Mouse (Mus musculus) adrenal gland, adult 8-10 months (tissue): ENCODE measurements around the gene Prps2. TPM values are rescaled to one million over a fixed set of nuclear protein-coding genes. Genes with fewer than 3 reads are reported as not detected.
"Not testable (repeated sequence)": the region's sequence is repeated elsewhere in the genome, so short reads cannot be mapped to it uniquely, and the experiment has no call there.

Experiments used
- DNase-seq: peaks from one replicate; pipeline ENCODE4 v3.0.0; 2022
- total RNA-seq, 4 experiments: library from RNA; stranded (reverse); gene quantifications; 2 replicates each; pipeline ENCODE4 v1.2.4; 2022

Prps2 gene
- total RNA-seq, result 10 to 100 TPM; 25.9 to 30.3 (median 27.6) TPM

- DNase-seq, result peak; percentile 7
Measured at GRCm38 (mm10) chrX:167382047-167382853, at the start of gene Prps2. TSS of gene Prps2 (minus strand) at chrX:167382749.

- DNase-seq, result no peak
Measured at GRCm38 (mm10) chrX:167417654-167418053, 35.1 kb upstream of the Prps2 start.

GRCm38 (mm10) chrX:167394940-167395339 is 12.4 kb upstream of the Prps2 start:
- DNase-seq, result no peak

- no peak for DNase-seq
Measured at GRCm38 (mm10) chrX:167386647-167387046, 4.1 kb upstream of the Prps2 start.

GRCm38 (mm10) chrX:167382854-167383186 is 271 bp upstream of the Prps2 start:
- DNase-seq, result no peak

GRCm38 (mm10) chrX:167381583-167382046 is 934 bp downstream of the Prps2 start:
- DNase-seq, result no peak

- no peak for DNase-seq
Measured at GRCm38 (mm10) chrX:167380073-167380472, 2.5 kb downstream of the Prps2 start.

- not testable (repeated sequence) for DNase-seq
Measured at GRCm38 (mm10) chrX:167361231-167361630, 21.3 kb downstream of the Prps2 start.

- DNase-seq, result no peak
Measured at GRCm38 (mm10) chrX:167359704-167360103, 22.8 kb downstream of the Prps2 start.

- DNase-seq, result no peak
Measured at GRCm38 (mm10) chrX:167357415-167357814, 25.1 kb downstream of the Prps2 start.

- no peak for DNase-seq
Measured at GRCm38 (mm10) chrX:167355965-167356364, 26.6 kb downstream of the Prps2 start.

GRCm38 (mm10) chrX:167353617-167354016 is 28.9 kb downstream of the Prps2 start:
- no peak for DNase-seq

- no peak for DNase-seq
Measured at GRCm38 (mm10) chrX:167346440-167346839, 36.1 kb downstream of the Prps2 start.

- DNase-seq, result no peak
Measured at GRCm38 (mm10) chrX:167344356-167344755, 38.2 kb downstream of the Prps2 start.

- no peak for DNase-seq
Measured at GRCm38 (mm10) chrX:167341811-167342210, 40.7 kb downstream of the Prps2 start.

- no peak for DNase-seq
Measured at GRCm38 (mm10) chrX:167340190-167340589, 42.4 kb downstream of the Prps2 start.

GRCm38 (mm10) chrX:167337990-167338389 is 44.6 kb downstream of the Prps2 start:
- no peak for DNase-seq

GRCm38 (mm10) chrX:167334571-167334970 is 48.0 kb downstream of the Prps2 start:
- DNase-seq, result no peak

- no peak for DNase-seq
Measured at GRCm38 (mm10) chrX:167332607-167333006, 49.9 kb downstream of the Prps2 start.

- no peak for DNase-seq
Measured at GRCm38 (mm10) chrX:167330993-167331392, 51.6 kb downstream of the Prps2 start.

GRCm38 (mm10) chrX:167330399-167330798 is 52.1 kb downstream of the Prps2 start, which contains the start of gene Tlr7:
TSS of gene Tlr7 (minus strand) at chrX:167330558.
- no peak for DNase-seq

GRCm38 (mm10) chrX:167329620-167330019 is 52.9 kb downstream of the Prps2 start:
- DNase-seq, result no peak

GRCm38 (mm10) chrX:167329098-167329497 is 53.5 kb downstream of the Prps2 start:
- DNase-seq, result no peak

- no peak for DNase-seq
Measured at GRCm38 (mm10) chrX:167328519-167328918, 54.0 kb downstream of the Prps2 start.
